Mouse (Mus musculus): Measurements from ENCODE around the gene Afg3l1. TPM values are rescaled to one million over a fixed set of nuclear protein-coding genes. Genes with fewer than 3 reads are reported as not detected.
"Not testable (repeated sequence)": the region's sequence is repeated elsewhere in the genome, so short reads cannot be mapped to it uniquely, and the experiment has no call there.

Afg3l1 gene
- polyA plus RNA-seq, 1 experiment = 28.2 TPM

- no peak overlapping the region for H3K4me3 ChIP-seq (replicated peaks; ENCODE audit: insufficient read depth, low read depth, low read length)
- H3K4me1 ChIP-seq (ENCODE audit: control insufficient read depth, insufficient read depth, low read length) = peaks cover 18% of the 10 kb centered on the region
- TF ChIP-seq CTCF (IDR thresholded peaks at IDR 0.05; ENCODE audit: borderline replicate concordance, insufficient read depth, low read depth, low read length) = no peak
- WGBS = 90% methylated on average over 2 of the region's 2 CpGs
- no peak for DNase-seq
- no peaks in the 10 kb centered on the region for H3K27me3 ChIP-seq (ENCODE audit: control insufficient read depth, insufficient read depth, low read length)
- H3K27ac ChIP-seq (ENCODE audit: insufficient read depth, low read length) = peak overlapping the region; percentile 73
Measured at GRCm38 (mm10) chr8:123441788-123442187, 35.9 kb upstream of the Afg3l1 start.

GRCm38 (mm10) chr8:123442351-123442750 lies 35.4 kb upstream of the Afg3l1 start:
- Histone ChIP-seq H3K27ac (ENCODE audit: insufficient read depth, low read length) (peak overlapping the region; percentile 73), H3K4me3 (replicated peaks; ENCODE audit: insufficient read depth, low read depth, low read length) (peak overlapping the region; percentile 60), H3K27me3 (ENCODE audit: control insufficient read depth, insufficient read depth, low read length) (no peaks in the 10 kb centered on the region), H3K4me1 (ENCODE audit: control insufficient read depth, insufficient read depth, low read length) (peaks cover 21% of the 10 kb centered on the region)
- WGBS = 68% methylated on average over 5 of the region's 5 CpGs
- no peak for DNase-seq
- TF ChIP-seq POLR2A (IDR thresholded peaks at IDR 0.05; ENCODE audit: borderline replicate concordance, insufficient read depth, low read length) (no peak), CTCF (IDR thresholded peaks at IDR 0.05; ENCODE audit: borderline replicate concordance, insufficient read depth, low read depth, low read length) (no peak)

DNA sequence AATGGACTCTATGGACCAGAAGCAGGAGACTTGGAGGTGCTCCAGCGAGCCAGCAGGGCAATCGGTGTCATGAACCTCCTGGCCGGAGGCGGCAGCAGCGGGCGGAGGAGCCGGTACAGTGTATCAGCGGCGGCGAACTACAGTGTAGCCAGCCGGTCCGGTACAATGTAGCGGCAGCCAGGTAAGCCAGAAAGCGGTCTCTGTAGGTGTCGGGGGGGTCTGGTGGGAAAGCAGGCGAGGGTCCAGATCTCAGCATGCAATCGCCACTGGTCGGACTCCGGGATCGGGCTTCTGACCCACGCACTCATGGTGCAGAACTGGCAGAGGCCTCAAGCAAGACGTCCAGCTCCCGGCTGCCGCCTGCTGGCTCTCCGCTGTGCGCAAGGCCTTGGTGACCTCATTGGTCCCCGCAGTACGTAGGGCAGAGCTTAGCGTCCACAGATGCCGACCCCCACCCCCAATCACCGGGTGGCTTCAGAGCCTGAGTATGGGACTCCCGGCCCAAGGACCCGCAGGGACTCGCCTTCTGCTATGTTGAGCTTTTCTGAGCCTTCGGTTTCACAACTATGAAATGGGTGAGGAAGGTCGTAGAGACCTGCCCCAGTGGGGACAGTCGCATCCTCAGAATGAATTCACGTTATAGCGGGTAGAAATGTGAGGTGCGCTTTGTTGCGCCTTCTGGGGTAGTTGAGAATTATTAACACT lies 34.7 kb upstream of the Afg3l1 start:
- peak; percentile 97 to 99 for DNase-seq
- Histone ChIP-seq H3K27ac (ENCODE audit: insufficient read depth, low read length) (peak overlapping the region; percentile 73), H3K27me3 (ENCODE audit: control insufficient read depth, insufficient read depth, low read length) (no peaks in the 10 kb centered on the region), H3K4me1 (ENCODE audit: control insufficient read depth, insufficient read depth, low read length) (peaks cover 25% of the 10 kb centered on the region), H3K4me3 (replicated peaks; ENCODE audit: insufficient read depth, low read depth, low read length) (peak overlapping the region; percentile 60)
- TF ChIP-seq POLR2A (IDR thresholded peaks at IDR 0.05; ENCODE audit: borderline replicate concordance, insufficient read depth, low read length) (peak; percentile 57; the same call in 1 of the 2 replicates), CTCF (IDR thresholded peaks at IDR 0.05; ENCODE audit: borderline replicate concordance, insufficient read depth, low read depth, low read length) (peak; percentile 68)
- WGBS = under 1% methylated on average over 41 of the region's 41 CpGs

DNA sequence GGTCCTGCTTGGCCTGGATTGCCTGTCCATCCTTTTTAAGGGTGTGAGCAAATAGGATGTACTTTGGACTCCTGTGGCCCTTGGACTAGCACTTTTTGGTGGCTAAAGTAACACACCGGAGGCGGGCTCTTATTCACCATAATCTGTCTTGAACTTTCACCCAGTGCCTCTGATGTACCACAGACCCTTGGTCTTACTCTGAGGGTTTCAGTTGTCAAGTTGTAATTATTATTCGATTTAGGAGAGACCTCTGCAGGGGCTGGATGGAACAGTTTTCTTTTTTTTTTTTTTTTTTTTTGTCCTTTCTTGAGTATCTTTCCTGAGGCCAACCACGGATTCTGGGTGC lies 34.2 kb upstream of the Afg3l1 start:
- no peak for TF ChIP-seq POLR2A (IDR thresholded peaks at IDR 0.05; ENCODE audit: borderline replicate concordance, insufficient read depth, low read length)
- TF ChIP-seq CTCF (IDR thresholded peaks at IDR 0.05; ENCODE audit: borderline replicate concordance, insufficient read depth, low read depth, low read length) = no peak
- Histone ChIP-seq H3K4me3 (replicated peaks; ENCODE audit: insufficient read depth, low read depth, low read length) (peak overlapping the region; percentile 60), H3K4me1 (ENCODE audit: control insufficient read depth, insufficient read depth, low read length) (peaks cover 25% of the 10 kb centered on the region), H3K27ac (ENCODE audit: insufficient read depth, low read length) (peak overlapping the region; percentile 73), H3K27me3 (ENCODE audit: control insufficient read depth, insufficient read depth, low read length) (no peaks in the 10 kb centered on the region)
- no peak for DNase-seq
- WGBS = under 1% methylated on average over 4 of the region's 4 CpGs

- peak in 1 of 2 experiments; percentile 35 for DNase-seq
- H3K27me3 ChIP-seq (ENCODE audit: control insufficient read depth, insufficient read depth, low read length) = no peaks in the 10 kb centered on the region
- peak overlapping the region; percentile 58 for H3K4me3 ChIP-seq (replicated peaks; ENCODE audit: insufficient read depth, low read depth, low read length)
- 53% methylated on average over 6 of the region's 6 CpGs for WGBS
- H3K4me1 ChIP-seq (ENCODE audit: control insufficient read depth, insufficient read depth, low read length) = peaks cover 25% of the 10 kb centered on the region
- H3K27ac ChIP-seq (ENCODE audit: insufficient read depth, low read length) = peak overlapping the region; percentile 73
- TF ChIP-seq CTCF (IDR thresholded peaks at IDR 0.05; ENCODE audit: borderline replicate concordance, insufficient read depth, low read depth, low read length) (no peak), POLR2A (IDR thresholded peaks at IDR 0.05; ENCODE audit: borderline replicate concordance, insufficient read depth, low read length) (no peak)
Measured at GRCm38 (mm10) chr8:123444131-123444530, 33.6 kb upstream of the Afg3l1 start.

DNA sequence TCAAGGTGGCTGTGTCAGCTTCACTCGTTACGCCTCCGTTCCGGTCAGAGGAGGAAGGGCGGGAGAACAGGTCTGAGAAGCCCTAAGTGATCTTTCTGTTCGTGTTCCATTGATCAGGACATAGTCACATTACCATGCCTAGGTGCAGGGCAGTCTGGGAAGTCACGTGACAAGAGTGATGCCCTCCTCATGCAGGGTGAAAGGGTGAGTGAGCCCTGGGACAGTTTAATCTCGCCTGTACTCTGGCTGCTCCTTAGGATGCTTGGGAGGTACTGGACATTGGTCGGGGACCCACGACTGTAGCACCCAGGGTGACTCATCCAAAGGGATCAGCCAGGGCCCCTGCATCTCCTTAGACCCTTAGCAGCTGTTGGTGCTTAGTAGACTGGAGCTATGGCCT lies 31.7 kb upstream of the Afg3l1 start:
- no peak for DNase-seq
- Histone ChIP-seq H3K27ac (ENCODE audit: insufficient read depth, low read length) (no peak overlapping the region), H3K4me1 (ENCODE audit: control insufficient read depth, insufficient read depth, low read length) (peaks cover 25% of the 10 kb centered on the region), H3K27me3 (ENCODE audit: control insufficient read depth, insufficient read depth, low read length) (no peaks in the 10 kb centered on the region), H3K4me3 (replicated peaks; ENCODE audit: insufficient read depth, low read depth, low read length) (no peak overlapping the region)
- 83% methylated on average over 10 of the region's 10 CpGs for WGBS
- TF ChIP-seq CTCF (IDR thresholded peaks at IDR 0.05; ENCODE audit: borderline replicate concordance, insufficient read depth, low read depth, low read length) (no peak), POLR2A (IDR thresholded peaks at IDR 0.05; ENCODE audit: borderline replicate concordance, insufficient read depth, low read length) (no peak)

DNA sequence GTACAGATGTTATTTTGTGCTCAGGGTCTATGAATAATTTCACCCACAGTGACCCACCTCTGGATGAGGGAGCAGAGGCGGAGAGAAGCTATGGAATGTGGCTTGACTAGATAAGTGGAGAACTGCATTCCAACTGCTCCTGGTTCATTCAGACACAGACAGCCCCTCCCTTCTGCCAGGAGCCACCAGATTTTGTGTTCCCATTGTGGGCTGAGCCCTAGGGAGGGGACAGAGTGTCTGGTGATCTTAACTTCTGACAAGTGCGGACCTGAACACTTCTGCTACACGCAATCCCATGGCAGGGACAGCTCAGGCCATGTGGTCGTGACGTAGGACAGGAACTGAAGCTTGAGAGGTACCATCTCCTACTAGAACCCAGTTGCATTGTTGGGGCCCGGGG lies 30.9 kb upstream of the Afg3l1 start:
- Histone ChIP-seq H3K27me3 (ENCODE audit: control insufficient read depth, insufficient read depth, low read length) (no peaks in the 10 kb centered on the region), H3K4me3 (replicated peaks; ENCODE audit: insufficient read depth, low read depth, low read length) (no peak overlapping the region), H3K27ac (ENCODE audit: insufficient read depth, low read length) (no peak overlapping the region), H3K4me1 (ENCODE audit: control insufficient read depth, insufficient read depth, low read length) (peaks cover 25% of the 10 kb centered on the region)
- no peak for TF ChIP-seq POLR2A (IDR thresholded peaks at IDR 0.05; ENCODE audit: borderline replicate concordance, insufficient read depth, low read length)
- no peak for TF ChIP-seq CTCF (IDR thresholded peaks at IDR 0.05; ENCODE audit: borderline replicate concordance, insufficient read depth, low read depth, low read length)
- no peak for DNase-seq
- 93% methylated on average over 6 of the region's 6 CpGs for WGBS

GRCm38 (mm10) chr8:123450783-123451182 lies 26.9 kb upstream of the Afg3l1 start:
- DNase-seq = no peak
- peaks cover 15% of the 10 kb centered on the region for H3K4me1 ChIP-seq (ENCODE audit: control insufficient read depth, insufficient read depth, low read length)
- WGBS = 90% methylated on average over 5 of the region's 5 CpGs
- no peaks in the 10 kb centered on the region for H3K27me3 ChIP-seq (ENCODE audit: control insufficient read depth, insufficient read depth, low read length)
- no peak overlapping the region for H3K27ac ChIP-seq (ENCODE audit: insufficient read depth, low read length)
- H3K4me3 ChIP-seq (replicated peaks; ENCODE audit: insufficient read depth, low read depth, low read length) = no peak overlapping the region
- TF ChIP-seq POLR2A (IDR thresholded peaks at IDR 0.05; ENCODE audit: borderline replicate concordance, insufficient read depth, low read length) (no peak), CTCF (IDR thresholded peaks at IDR 0.05; ENCODE audit: borderline replicate concordance, insufficient read depth, low read depth, low read length) (no peak)

GRCm38 (mm10) chr8:123451747-123452146 lies 26.0 kb upstream of the Afg3l1 start:
- H3K27ac ChIP-seq (ENCODE audit: insufficient read depth, low read length); DNase-seq; H3K4me3 ChIP-seq (replicated peaks; ENCODE audit: insufficient read depth, low read depth, low read length); H3K27me3 ChIP-seq (ENCODE audit: control insufficient read depth, insufficient read depth, low read length); H3K4me1 ChIP-seq (ENCODE audit: control insufficient read depth, insufficient read depth, low read length): not testable (repeated sequence)
- 93% methylated on average over 12 of the region's 12 CpGs for WGBS

Measured in cerebellum, adult 2 months (tissue).